Mouse (Mus musculus): Measurements from ENCODE around the gene Rbm12.
"Not testable (repeated sequence)": the region's sequence is repeated elsewhere in the genome, so short reads cannot be mapped to it uniquely, and the experiment has no call there.

The Rbm12 gene

DNA sequence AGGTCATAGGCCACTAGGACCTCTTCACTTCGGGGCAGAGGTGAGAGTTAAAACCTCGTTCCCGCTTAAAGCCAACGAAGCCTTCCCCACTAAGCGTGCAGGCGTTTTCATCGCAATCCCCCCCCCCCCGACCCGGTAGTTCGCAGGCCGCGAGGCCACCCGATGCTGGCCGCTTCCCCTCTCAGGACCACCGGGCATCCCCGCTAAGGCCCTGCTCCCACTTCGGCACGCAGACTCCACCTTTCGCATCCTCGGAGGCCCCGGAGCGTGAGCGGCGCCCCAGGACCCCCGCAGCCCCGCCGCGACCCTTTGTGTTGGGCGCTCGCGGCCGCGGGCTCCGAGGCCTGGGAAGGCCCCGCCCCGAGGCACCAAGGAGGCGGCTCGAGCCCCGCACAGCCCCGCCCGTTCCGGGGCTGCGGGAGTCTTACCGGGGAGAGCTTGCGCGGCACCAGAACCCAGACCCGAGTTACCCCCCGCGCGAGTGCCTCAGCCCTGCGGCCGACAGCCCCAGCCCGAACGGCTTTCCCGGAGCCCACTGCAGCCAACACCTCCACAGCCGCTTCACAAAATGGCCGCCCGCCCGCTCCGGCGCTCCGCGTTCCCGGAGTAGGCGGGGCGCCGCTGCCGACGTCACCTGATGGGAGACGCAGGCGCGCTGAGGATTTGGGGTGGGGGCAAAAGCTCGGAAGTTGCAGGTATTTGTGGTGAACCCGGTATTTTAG, at the start of gene Rbm12, which contains the start of gene Cpne1:
Gene Rbm12, minus strand, starts transcription at position 621 of the 722 bp plus-strand sequence.
Gene Cpne1, minus strand, starts transcription at position 608 of the 722 bp plus-strand sequence.
- peak; percentile 86 for DNase-seq

DNA sequence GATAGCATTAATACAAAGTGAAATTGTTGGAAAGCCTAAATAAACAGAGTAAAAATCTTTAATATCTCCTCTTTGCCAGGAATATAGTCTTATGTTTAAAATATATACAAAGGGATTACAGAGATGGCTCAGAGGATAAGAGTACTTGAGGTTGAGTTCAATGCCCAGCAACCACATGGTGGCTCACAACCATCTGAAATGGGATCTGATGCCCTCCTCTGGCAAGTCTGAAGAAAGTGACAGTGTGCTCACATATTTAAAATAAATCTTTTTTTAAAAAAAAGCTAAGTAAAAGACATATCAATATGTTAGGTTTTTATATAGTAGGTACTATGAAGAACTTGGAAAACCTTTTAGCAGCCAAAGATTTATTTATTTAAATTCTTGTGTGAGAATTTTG, 39.8 kb upstream of the Rbm12 start:
- no peak for DNase-seq

DNA sequence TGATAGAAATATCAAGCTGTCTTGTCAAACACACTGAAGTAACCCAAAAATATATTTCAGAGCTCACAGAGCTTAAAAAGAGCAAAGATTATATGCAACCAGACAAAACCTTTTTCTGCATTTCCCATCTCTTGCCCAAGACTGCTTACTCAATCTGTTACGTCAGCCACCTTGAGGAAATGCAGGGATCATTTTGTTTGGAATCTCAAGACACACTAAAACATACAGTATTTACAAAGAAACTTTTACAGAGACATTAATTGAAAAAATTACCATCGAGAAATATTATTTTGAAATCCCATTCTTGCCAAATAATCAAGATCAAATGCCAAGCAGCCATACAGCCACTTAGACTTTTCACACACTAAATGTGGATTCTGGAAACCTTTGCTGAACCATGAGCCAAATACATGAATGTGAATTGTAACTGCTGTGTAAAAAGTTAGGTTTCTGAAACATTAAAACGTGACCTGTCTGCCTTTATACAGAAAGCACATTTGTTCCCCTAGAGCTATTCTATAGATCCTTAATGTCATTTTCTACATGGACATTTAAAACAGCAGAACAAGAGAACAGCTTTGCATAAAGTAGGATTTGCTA, 35.6 kb upstream of the Rbm12 start:
- DNase-seq: no peak

DNA sequence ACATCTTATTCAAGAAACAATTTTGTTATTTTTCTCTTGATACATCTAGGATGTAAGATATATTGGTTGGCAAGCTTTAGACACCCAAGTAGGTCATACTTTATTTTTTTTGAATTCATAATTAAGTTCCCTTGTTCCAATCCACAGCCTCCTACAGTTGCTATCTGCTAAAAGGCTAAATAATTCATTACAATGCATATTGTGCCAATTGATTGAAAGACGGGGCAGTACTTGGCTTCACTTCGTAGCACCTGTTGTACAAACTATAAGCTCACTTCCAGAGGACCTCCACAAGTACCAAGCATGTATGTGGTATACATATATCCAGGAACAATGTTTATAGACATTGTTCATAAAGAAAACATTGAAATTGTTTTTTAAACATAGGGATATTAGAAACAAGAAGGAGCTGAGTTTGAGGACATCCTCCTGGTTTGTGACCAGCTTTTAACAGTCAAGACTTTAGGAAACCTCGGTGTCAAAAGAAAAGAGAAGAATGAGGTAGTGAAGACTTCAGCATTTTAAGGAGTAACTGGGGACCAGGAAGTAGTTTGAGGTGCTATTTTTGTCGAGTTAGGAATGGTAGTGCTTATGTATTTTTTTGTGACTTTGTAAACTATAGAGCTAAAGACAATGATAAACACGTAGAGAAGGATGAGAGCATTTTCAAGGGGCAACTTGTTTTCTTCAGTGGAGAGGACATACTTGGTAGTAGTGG, 34.7 kb upstream of the Rbm12 start:
- DNase-seq: no peak

DNA sequence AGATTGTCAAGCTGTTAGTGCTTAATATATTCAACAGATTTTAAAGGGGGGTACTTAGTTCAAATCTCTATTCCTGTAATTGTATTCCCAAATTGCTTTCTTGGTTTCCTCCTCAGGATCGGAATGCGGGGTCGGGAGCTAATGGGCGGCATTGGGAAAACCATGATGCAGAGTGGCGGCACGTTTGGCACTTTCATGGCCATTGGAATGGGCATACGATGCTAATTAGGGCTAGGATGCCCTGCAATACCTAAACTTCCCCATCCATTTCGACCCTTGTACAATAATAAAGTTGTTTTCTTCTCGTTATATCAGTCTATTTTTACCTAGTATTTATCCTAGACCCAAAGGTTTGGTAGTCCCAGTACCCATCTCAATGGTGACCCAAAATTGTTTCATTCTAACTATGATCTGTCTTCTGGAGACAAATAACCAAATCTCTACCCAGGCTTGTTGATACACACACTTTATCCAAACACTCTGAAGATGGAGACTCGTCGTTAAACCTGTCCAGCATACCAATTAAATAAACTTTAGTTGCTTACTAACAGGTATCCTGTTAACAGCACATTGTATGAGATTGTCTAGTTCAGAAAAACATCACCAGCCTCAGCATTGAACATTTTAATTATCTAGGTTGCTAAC, 33.8 kb upstream of the Rbm12 start:
- no peak for DNase-seq

DNA sequence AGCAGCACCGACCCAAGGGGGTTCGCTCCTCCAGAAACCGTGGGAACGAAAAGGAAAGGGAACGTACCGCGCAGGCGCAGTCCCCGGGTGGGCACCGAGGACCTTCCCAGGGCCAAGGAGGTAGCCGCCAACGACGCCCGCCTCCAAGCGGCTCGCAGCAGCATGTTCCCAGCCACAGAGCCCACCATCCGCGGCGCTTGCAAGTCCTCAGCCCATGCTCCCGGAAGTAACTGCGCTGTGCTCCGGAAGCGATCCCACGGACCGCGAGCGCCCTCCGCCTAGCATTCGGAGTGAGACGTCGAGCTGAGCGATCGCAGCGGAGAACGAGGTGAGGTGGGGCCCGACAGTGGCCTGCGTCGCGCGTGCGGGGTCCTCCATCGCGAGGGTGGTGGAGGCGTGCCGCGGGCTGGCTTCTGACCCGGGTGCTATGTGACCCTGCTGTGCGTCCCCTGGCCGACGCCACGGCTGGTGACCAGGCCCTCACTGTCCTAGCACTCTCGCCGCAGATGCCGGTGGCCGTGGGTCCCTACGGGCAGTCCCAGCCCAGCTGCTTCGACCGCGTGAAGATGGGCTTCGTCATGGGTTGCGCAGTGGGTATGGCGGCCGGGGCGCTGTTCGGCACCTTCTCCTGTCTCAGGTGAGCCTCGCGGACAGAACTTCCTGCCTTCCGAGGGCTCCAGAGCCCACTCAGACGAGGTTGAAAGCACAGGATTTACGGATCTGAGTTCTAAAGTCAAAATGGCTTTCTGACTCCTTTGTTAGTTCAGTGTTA, 32.4 kb upstream of the Rbm12 start, which contains the start of the genes Romo1 and Nfs1:
Gene Romo1, plus strand, starts transcription at position 87 of the 772 bp plus-strand sequence.
Gene Nfs1, minus strand, starts transcription at position 234 of the 772 bp plus-strand sequence.
- peak; percentile 87 for DNase-seq

DNA sequence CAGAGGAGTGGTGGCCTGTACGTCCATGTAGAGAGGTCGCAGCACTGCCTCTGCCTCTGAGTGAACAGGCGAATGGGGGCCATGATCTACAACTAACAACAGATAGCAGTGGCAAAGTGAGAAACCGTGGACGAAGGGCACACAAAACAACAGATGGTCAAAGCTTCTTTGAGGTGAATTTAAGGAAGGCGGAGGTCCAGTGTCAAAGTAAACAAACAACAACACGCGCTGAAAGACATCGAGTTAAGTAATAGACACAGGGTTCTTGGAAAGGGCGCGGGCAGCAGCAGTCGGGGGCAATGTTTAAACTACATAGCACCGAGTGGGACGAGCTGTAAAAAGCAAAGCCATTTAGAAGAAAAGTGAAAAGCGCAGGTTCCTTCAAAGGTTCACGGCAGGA, 31.6 kb upstream of the Rbm12 start:
- no peak for DNase-seq

DNA sequence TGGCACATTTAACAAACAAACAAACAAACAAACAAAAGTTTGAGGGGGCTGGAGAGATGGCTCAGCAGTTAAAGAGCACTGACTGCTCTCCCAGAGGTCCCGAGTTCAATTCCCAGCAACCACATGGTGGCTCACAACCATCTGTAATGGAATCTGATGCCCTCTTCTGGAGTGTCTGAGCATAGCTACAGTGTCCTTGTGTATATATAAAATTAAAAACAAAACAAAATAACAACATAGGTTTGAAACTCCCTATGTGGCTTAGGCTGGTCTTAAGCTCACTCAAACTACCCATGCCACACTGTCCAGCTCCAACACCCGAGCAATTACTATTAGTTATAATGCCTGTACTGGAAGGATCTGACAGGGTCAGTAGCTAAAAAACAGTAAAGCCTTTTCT, 31.0 kb upstream of the Rbm12 start:
- DNase-seq: no peak

DNA sequence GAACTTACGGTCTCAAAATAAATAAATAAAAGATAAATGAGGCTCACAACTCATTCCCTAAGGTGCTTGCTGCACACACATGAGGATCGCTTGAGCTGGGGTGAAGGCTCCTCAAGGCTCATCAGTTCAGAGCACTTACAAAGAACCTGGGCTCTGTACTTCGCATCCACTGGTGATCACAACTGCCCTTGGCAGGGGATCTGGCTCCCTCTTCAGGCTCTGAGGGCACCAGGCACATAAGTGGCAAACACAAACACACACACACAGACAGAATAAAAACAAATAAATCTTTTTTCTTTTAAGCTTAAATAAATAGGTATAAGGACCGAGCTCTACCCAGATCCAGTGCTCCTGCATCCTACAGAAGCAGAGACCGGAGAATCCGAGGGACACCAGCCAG, 23.9 kb upstream of the Rbm12 start:
- no peak for DNase-seq

DNA sequence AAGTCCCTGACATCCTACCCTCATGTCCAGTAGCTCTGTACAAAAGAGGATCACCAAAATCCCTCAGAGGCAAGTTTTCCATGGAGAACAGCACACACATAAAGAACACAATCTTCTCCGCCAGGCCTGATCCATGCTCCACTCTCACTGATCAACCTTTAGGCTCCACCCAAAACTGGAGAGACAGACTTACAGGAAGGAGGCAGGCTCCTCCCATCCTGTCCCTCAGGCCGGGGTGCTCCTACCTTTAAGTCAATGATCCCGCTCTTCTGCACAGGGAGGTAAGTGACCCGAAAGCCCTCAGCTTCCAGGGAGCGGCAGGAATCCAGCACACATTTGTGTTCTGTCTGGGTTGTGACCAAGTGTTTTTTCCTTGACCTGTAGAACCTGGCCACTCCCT, 22.4 kb upstream of the Rbm12 start:
- no peak for DNase-seq

DNA sequence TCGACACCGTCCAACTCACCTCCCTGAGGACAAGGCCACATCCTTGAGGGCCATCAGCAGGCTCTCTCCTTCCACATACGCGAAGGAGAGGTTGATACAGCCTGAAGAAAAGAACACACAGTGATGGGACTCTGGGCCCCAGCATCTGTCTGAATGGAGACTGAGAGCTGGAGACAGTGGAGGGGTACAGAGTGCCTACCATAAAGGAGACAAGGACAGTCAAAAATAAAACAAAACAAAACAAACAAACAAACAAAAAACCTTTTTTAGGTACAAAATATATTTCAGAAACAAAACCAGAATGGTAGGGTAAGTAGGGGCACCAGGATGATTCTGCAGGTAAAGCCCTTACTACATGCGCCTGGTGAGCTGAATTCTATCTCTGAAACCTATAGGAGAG, 15.2 kb upstream of the Rbm12 start, which contains the start of gene Gm28036:
Gene Gm28036, minus strand, starts transcription at position 101 of the 400 bp plus-strand sequence.
- no peak for DNase-seq

DNA sequence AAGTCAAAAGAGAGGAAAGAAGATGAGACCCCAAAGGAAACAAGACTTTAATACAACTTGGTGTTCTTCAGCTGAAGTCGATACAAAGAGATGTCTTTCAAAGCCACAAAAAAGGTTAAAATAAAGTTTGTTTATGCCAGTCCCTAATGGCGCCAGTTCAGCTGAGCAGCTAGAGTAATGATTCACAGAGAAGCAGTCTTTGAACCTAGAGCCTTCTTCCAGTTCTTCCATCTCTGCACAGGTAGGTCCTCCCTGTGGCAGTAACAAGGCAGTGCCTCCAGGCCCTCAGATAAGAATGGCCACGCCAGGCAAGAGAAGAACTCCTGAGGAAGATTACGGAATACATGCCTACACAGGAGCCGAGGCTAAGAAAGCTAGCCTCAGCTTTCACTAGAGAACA, 12.0 kb upstream of the Rbm12 start:
- DNase-seq: peak; percentile 26

DNA sequence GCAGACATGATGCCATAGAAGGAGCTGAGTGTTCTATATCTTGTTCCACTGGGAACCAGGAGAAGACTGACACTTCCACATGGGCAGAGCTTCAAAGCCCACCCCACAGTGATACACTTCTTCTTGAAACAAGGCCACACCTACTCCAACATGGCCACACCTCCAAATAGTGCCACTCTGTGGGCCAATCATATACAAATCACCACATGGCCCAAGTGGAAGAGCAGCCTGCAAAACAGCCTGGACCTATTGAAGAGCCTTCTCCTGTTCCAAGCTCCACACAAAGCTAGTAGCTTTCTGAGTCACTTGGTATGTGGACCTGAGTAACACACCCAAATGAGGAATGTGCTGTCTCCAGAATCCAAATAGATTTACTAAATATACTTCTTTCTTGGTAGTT, 7.8 kb upstream of the Rbm12 start:
- DNase-seq: no peak

DNA sequence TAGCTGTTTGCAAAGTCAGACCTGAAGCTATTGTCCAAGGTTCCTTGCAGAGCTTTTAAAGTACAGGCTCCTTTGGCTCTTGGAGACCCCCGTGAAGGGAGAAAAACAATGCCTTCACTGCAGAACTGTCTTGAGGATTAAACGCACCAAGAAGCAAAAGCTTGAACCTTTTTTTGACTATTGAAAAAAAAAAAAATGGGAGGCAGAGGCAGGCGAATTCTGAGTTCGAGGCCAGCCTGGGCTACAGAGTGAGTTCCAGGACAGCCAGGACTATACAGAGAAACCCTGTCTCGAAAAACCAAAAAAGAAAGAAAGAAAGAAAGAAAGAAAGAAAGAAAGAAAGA, 274 bp upstream of the Rbm12 start:
- not testable (repeated sequence) for DNase-seq

DNA sequence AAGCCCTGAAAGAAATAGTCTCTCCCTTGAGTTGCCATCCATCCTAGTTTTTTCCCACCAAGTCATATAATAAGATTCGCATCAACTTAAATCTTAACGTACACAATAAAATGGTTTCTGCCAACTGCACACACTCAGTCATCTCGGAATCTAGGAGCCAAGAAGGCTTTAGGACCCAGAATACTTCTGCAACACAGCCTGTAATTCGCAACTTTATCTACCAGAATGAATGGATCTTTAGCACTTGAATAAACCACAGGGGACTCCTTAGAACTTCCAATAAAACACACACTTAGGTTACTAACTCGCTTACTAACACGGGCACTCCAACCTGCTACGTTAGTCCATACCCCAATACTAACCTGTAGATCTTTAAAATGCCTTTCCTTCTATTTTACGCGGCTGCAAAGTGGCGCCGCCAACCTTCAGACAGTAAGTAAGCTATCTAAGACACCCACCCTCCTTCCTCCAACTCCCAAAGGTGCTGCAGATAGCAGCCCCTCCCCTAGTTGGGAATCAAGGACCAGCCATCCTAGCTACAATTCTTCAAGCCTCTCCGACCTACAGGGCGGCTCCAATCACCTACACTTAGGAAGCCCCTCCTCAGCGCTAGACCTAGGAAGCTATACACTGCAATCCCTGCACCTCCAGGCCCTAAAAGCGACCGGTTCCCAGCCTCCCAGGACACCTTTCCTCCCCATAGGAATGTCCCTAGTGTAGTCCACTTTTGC, 986 bp downstream of the Rbm12 start:
- DNase-seq: no peak

DNA sequence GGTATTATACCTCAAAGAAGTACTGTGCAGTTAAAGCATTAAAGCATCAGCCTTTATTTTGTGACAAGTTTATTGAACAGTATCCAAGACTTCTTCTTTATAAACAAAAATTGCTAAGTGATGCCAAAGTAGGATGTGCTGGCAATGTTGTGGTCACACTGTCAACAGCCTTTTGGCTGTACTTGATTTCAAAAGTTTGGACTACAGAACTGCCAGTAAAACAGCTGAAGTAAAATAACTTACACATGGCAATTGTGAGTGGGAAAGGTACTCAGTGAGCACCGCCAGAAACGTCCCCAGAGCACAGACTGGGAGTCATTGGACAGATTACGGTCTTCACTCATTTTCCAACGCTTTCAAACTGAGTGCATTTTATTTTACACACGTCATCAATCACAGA, 19.9 kb downstream of the Rbm12 start:
- DNase-seq: no peak

DNA sequence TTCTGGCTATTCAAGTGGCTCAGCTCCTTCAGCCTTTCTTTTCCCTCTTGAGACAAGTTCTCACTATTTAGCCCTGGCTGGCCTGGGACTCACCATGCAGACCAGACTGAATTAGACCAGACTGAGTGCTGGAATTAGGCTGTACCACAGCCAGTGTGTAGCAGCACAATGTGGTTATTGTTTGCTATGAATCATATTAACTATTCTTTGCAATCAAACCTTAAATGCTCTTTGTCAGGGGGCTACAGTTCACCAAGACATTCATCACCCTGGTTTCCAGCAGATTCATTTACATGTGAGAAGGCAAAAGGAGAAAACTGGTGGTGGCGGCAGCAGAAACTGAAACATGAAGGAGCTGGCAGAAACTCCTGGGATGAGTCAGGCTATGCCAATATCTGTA, 22.0 kb downstream of the Rbm12 start:
- no peak for DNase-seq

DNA sequence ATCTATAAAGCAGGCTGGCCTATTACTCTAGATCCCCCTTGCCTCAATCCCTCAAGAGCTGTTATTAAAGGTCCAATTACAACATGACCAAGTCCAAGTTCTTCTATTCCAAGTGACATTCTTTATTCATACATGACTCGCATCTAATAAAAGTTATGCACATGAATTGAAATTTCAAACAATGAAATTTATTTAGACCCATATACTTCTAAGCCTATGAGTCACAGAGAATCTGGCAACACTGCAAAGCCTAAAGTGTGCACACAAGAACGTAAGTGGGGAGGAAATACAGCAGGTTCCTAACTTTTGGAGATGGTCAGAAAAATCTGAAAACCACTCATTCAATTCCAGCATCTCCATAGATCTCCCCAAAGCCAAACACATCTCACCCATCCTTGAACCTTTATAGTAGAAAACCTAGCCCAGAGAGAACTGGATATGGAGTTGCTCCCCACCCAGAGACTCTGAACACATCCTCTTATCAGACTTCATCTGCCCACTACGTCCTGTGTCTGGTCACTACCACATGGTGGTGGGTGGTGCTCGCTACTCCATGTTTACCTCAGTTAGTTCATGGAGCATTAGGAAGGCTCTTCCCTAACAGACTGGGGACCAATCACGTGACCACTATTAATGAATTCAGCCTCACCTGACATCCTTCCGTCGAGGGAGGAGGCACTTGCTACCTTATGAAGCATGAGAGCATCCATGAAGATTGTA, 24.2 kb downstream of the Rbm12 start:
- no peak for DNase-seq

DNA sequence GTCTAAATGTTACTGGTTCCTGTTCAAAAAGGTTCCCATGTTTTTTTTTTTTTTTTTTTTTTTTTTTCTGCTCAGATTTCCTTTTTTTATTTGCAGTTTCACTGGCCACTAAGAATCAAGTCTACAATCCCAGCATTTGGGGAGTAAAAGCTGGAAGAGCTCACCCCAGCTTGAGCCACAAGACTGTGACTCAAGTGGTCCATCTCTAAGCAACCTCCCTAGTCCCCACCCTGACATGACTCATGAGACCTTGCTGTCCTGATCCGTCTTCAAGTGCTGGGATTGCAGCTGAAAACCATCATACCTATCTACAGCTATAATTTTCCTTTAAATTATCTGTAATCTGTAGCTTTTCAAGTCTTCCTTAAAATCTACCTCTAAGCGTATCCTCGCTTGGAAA, 27.2 kb downstream of the Rbm12 start:
- DNase-seq: no peak

DNA sequence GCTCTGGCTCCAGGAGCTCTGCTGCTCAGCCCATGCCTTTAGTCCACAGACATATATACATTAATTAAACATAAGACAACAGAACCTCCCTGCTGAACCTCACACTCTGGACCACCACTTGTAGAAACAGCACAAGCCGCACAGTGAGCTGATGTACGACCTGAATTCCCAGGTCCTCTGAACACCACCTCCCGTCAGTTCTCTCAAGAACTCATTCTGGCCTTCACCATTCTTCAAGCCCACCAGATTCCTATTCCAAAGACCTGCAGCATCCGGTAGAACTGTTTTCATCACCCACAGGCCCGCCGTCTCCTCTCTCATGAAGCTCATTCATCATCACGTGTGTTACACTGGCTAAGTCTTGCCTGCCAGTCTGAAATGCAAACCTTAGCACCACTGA, 31.4 kb downstream of the Rbm12 start:
- no peak for DNase-seq

DNA sequence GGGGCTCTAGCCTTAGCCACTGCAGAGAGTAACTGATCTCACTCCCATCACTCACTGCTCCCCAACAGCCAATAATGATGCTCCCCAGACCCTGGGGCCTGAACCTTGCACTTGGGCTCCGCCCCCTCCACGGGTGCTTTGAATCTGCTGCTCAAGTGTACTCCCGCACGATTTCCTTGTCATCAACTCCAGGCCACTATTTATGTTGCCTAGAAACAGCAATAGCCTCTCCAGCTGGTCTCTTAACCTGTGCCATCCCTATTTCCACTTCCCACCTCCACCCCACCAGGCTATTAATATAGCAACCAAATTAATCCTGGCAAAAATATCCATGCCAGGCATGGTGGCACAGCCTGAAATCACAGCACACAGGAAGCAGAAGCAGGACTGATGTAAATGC, 32.1 kb downstream of the Rbm12 start:
- DNase-seq: no peak

Data from kidney, adult 11 months (tissue).